9 mouse cellular contexts compared by ENCODE assay signal in genomic region chr1:153748549-153748948, GRCm38 (mm10). TPM values are rescaled to one million over a fixed set of nuclear protein-coding genes. Genes with fewer than 3 reads are reported as not detected.
DNase-seq lines count a peak whose midpoint lies in the region; ATAC-seq and TF ChIP-seq lines count a peak whose summit lies in the region.
"Had no signal": no experiment of that assay in that cellular context is flagged by ENCODE, and none has a peak within 500 bp of the region (broad histone marks: within the 10 kb centered on the region; RNA-seq: fewer than 3 reads in every experiment).

No protein-coding gene starts in this region.

- ATAC-seq in hindbrain, embryonic 16.5 days = no peak
- ATAC-seq in erythroblast, adult 5-6 weeks (replicated peaks; ENCODE audit: low FRiP score, poor library complexity, severe bottlenecking) = peak; percentile 63
- no peak for ATAC-seq in intestine, embryonic 14.5 days (replicated peaks; ENCODE audit: low FRiP score, low TSS enrichment, low read depth)
- ATAC-seq in liver, embryonic 16.5 days (ENCODE audit: low read depth) = peak; percentile 23
- peak; percentile 51 for ATAC-seq in neural tube, embryonic 12.5 days (ENCODE audit: low FRiP score, low read depth)

- no peak overlapping the region for H3K9ac ChIP-seq in hindbrain, embryonic 16.5 days (ENCODE audit: low read depth, low read length)
- no peak overlapping the region for H3K9ac ChIP-seq in intestine, embryonic 14.5 days (ENCODE audit: low read length)
- peak overlapping the region; percentile 72 for H3K9ac ChIP-seq in liver, embryonic 16.5 days (ENCODE audit: low read depth, low read length)
- H3K9ac ChIP-seq in neural tube, embryonic 12.5 days = no peak overlapping the region

- peak overlapping the region; percentile 53; the same call in 1 of the 2 replicates for H3K4me3 ChIP-seq in hindbrain, embryonic 10.5 days
- no peak overlapping the region for H3K4me3 ChIP-seq in hindbrain, embryonic 16.5 days (ENCODE audit: low read length)
- no peak overlapping the region for H3K4me3 ChIP-seq in intestine, embryonic 14.5 days (ENCODE audit: low read depth, low read length)
- H3K4me3 ChIP-seq in liver, embryonic 16.5 days (ENCODE audit: low read depth, low read length) = peak overlapping the region; percentile 65
- H3K4me3 ChIP-seq in neural tube, embryonic 12.5 days = no peak overlapping the region
- H3K4me3 ChIP-seq in layer of hippocampus, adult 2 months = no peak overlapping the region

- H3K4me1 ChIP-seq in hindbrain, embryonic 10.5 days (replicated peaks) = peaks cover 59% of the 10 kb centered on the region
- peaks cover 17% of the 10 kb centered on the region for H3K4me1 ChIP-seq in hindbrain, embryonic 16.5 days (ENCODE audit: control insufficient read depth, insufficient read depth, low read depth, low read length)
- H3K4me1 ChIP-seq in intestine, embryonic 14.5 days (replicated peaks; ENCODE audit: control insufficient read depth, insufficient read depth, low read length) = peaks cover 18% of the 10 kb centered on the region
- H3K4me1 ChIP-seq in liver, embryonic 16.5 days (ENCODE audit: control insufficient read depth, low read depth, low read length) = peaks cover 34% of the 10 kb centered on the region
- H3K4me1 ChIP-seq in neural tube, embryonic 12.5 days = peaks cover 51% of the 10 kb centered on the region

- H3K36me3 ChIP-seq in hindbrain, embryonic 10.5 days = peaks cover 13% of the 10 kb centered on the region
- H3K36me3 ChIP-seq in hindbrain, embryonic 16.5 days (ENCODE audit: control insufficient read depth, insufficient read depth, low read length) = no peaks in the 10 kb centered on the region
- H3K36me3 ChIP-seq in intestine, embryonic 14.5 days (ENCODE audit: control insufficient read depth, insufficient read depth, low read length) = no peaks in the 10 kb centered on the region
- H3K36me3 ChIP-seq in liver, embryonic 16.5 days (ENCODE audit: control insufficient read depth, insufficient read depth) = no peaks in the 10 kb centered on the region
- H3K36me3 ChIP-seq in neural tube, embryonic 12.5 days = peaks cover 10% of the 10 kb centered on the region; the same call in 1 of the 2 replicates

- H3K27ac ChIP-seq in hindbrain, embryonic 10.5 days = peak overlapping the region; percentile 94
- H3K27ac ChIP-seq in hindbrain, embryonic 16.5 days (ENCODE audit: low read depth, low read length) = no peak overlapping the region
- H3K27ac ChIP-seq in intestine, embryonic 14.5 days (ENCODE audit: low read depth) = peak overlapping the region; percentile 78
- peak overlapping the region; percentile 91 for H3K27ac ChIP-seq in liver, embryonic 16.5 days (ENCODE audit: low read length)
- no peak overlapping the region for H3K27ac ChIP-seq in neural tube, embryonic 12.5 days
- no peak overlapping the region for H3K27ac ChIP-seq in layer of hippocampus, adult 2 months

- DNase-seq in hindbrain, embryonic 10.5 days (ENCODE audit: low spot score) = peak; percentile 52
- DNase-seq in intestine, embryonic 14.5 days (ENCODE audit: low spot score) = peak; percentile 82
- DNase-seq in layer of hippocampus, adult 2 months (ENCODE audit: low spot score in 2 of 2) = no peak
- no peak for DNase-seq in cerebellum, adult 11-12 months

- WGBS in hindbrain, embryonic 10.5 days = 6% methylated on average over 1 of the region's 1 CpGs
- WGBS in hindbrain, embryonic 16.5 days = 7% methylated on average over 1 of the region's 1 CpGs
- 0% methylated on average over 1 of the region's 1 CpGs for WGBS in intestine, embryonic 14.5 days
- 3% methylated on average over 1 of the region's 1 CpGs for WGBS in liver, embryonic 16.5 days (ENCODE audit: insufficient replicate concordance)
- 0% methylated on average over 1 of the region's 1 CpGs for WGBS in neural tube, embryonic 12.5 days

- no peak overlapping the region; the same call in 1 of the 2 replicates for H3K4me2 ChIP-seq in hindbrain, embryonic 16.5 days (ENCODE audit: low read length)
- H3K4me2 ChIP-seq in intestine, embryonic 14.5 days (ENCODE audit: low read length) = peak overlapping the region; percentile 60
- H3K4me2 ChIP-seq in liver, embryonic 16.5 days (ENCODE audit: low read depth, low read length) = peak overlapping the region; percentile 77
- peak overlapping the region; percentile 62; the same call in 1 of the 2 replicates for H3K4me2 ChIP-seq in neural tube, embryonic 12.5 days (replicated peaks)

- H3K9me3 ChIP-seq in hindbrain, embryonic 10.5 days = no peaks in the 10 kb centered on the region
- no peaks in the 10 kb centered on the region for H3K9me3 ChIP-seq in hindbrain, embryonic 16.5 days (ENCODE audit: control insufficient read depth, low read length)
- H3K9me3 ChIP-seq in intestine, embryonic 14.5 days (ENCODE audit: control insufficient read depth, low read length) = no peaks in the 10 kb centered on the region
- H3K9me3 ChIP-seq in liver, embryonic 16.5 days (replicated peaks; ENCODE audit: control insufficient read depth, low read length) = no peaks in the 10 kb centered on the region
- no peaks in the 10 kb centered on the region for H3K9me3 ChIP-seq in neural tube, embryonic 12.5 days

- no peak for TF ChIP-seq CTCF in layer of hippocampus, adult 2 months (conservative IDR thresholded peaks at IDR 0.05)

- peaks cover 16% of the 10 kb centered on the region for H3K27me3 ChIP-seq in hindbrain, embryonic 10.5 days (ENCODE audit: insufficient read depth, poor library complexity, severe bottlenecking)
- H3K27me3 ChIP-seq in hindbrain, embryonic 16.5 days (replicated peaks; ENCODE audit: control insufficient read depth, insufficient read depth, low read length) = no peaks in the 10 kb centered on the region
- H3K27me3 ChIP-seq in intestine, embryonic 14.5 days (replicated peaks; ENCODE audit: control insufficient read depth, insufficient read depth, low read length) = no peaks in the 10 kb centered on the region
- H3K27me3 ChIP-seq in liver, embryonic 16.5 days (ENCODE audit: control insufficient read depth, insufficient read depth, low read depth, low read length) = no peaks in the 10 kb centered on the region
- H3K27me3 ChIP-seq in neural tube, embryonic 12.5 days (replicated peaks) = no peaks in the 10 kb centered on the region
- H3K27me3 ChIP-seq: Patski had no signal

RNA-seq across cellular contexts. Expression of gene Rnasel, which starts 0.7 kb away (rescaled TPM):
- 12.6 and 23.7 TPM in 2 replicates for polyA plus RNA-seq in hindbrain, embryonic 10.5 days (2016; fragmentation: Nextera tagmentation; extraction: Ambion mirVana)
- polyA plus RNA-seq in hindbrain, embryonic 16.5 days (2015; fragmentation: Nextera tagmentation; extraction: Ambion mirVana) = 32.3 and 34.5 TPM in 2 replicates
- total RNA-seq in erythroblast, adult 5-6 weeks (2015; ENCODE audit: low replicate concordance) = 171 and 180 TPM in 2 replicates
- total RNA-seq in erythroblast, adult 5-6 weeks (2017; ENCODE audit: low replicate concordance) = 259 and 394 TPM in 2 replicates
- polyA plus RNA-seq in intestine, embryonic 14.5 days (2014; fragmentation: Nextera tagmentation; extraction: Ambion mirVana) = 15.8 and 18.7 TPM in 2 replicates
- polyA plus RNA-seq in liver, embryonic 16.5 days (2015; fragmentation: Nextera tagmentation; extraction: Ambion mirVana) = 28.9 and 29.1 TPM in 2 replicates
- polyA plus RNA-seq in neural tube, embryonic 12.5 days (2016; fragmentation: Nextera tagmentation; extraction: Ambion mirVana) = 35.6 and 37.8 TPM in 2 replicates
- total RNA-seq in layer of hippocampus, adult 2 months (2021) = 1 to 10 TPM; 6.5 to 6.7 TPM

RNA-seq across cellular contexts. Expression of gene Rgs16, which starts 8.4 kb away (rescaled TPM):
- polyA plus RNA-seq in hindbrain, embryonic 10.5 days (2016; fragmentation: Nextera tagmentation; extraction: Ambion mirVana) = 18.9 and 21.1 TPM in 2 replicates
- 13.3 and 14.0 TPM in 2 replicates for polyA plus RNA-seq in hindbrain, embryonic 16.5 days (2015; fragmentation: Nextera tagmentation; extraction: Ambion mirVana)
- not detected in 2 replicates for total RNA-seq in erythroblast, adult 5-6 weeks (2015; ENCODE audit: low replicate concordance)
- 0.56 TPM in 1 of 2 replicates, not detected in the other for total RNA-seq in erythroblast, adult 5-6 weeks (2017; ENCODE audit: low replicate concordance)
- 2.4 and 2.7 TPM in 2 replicates for polyA plus RNA-seq in intestine, embryonic 14.5 days (2014; fragmentation: Nextera tagmentation; extraction: Ambion mirVana)
- 3.1 and 3.7 TPM in 2 replicates for polyA plus RNA-seq in liver, embryonic 16.5 days (2015; fragmentation: Nextera tagmentation; extraction: Ambion mirVana)
- 42.6 TPM in 2 replicates for polyA plus RNA-seq in neural tube, embryonic 12.5 days (2016; fragmentation: Nextera tagmentation; extraction: Ambion mirVana)
- 1 to 10 TPM; 5.5 TPM for total RNA-seq in layer of hippocampus, adult 2 months (2021)

Comparison
In these comparisons a context has a peak if more than half of its experiments do, and no peak if none do; other contexts are left out.
1. H3K27ac ChIP-seq: peak in hindbrain, embryonic 10.5 days (single experiment), intestine, embryonic 14.5 days (single experiment) and liver, embryonic 16.5 days (single experiment); none in hindbrain, embryonic 16.5 days (single experiment), neural tube, embryonic 12.5 days (single experiment) and layer of hippocampus, adult 2 months (single experiment).
2. H3K4me3 ChIP-seq: peak in hindbrain, embryonic 10.5 days (single experiment) and liver, embryonic 16.5 days (single experiment); none in hindbrain, embryonic 16.5 days (single experiment), intestine, embryonic 14.5 days (single experiment), neural tube, embryonic 12.5 days (single experiment) and layer of hippocampus, adult 2 months (single experiment).
3. DNase-seq: peak in hindbrain, embryonic 10.5 days (single experiment) and intestine, embryonic 14.5 days (single experiment); none in layer of hippocampus, adult 2 months (0 of 2) and cerebellum, adult 11-12 months (single experiment).
4. ATAC-seq: peak in erythroblast, adult 5-6 weeks (single experiment), liver, embryonic 16.5 days (single experiment) and neural tube, embryonic 12.5 days (single experiment); none in hindbrain, embryonic 16.5 days (single experiment) and intestine, embryonic 14.5 days (single experiment).